Mouse (Mus musculus) induced T-regulatory cell, adult 2 months (primary cell): ENCODE results near the gene Mxra7.
A peak's percentile ranks its signal among the peaks of the same experiment; 100 is the strongest.

ENCODE experiments used
- DNase-seq: peaks from one replicate; pipeline ENCODE4 v3.0.0-alpha.2; 2012; ENCODE audit warnings: low read depth

Mxra7 gene

GRCm38 (mm10) chr11:116818722-116819121 is 9.1 kb downstream of the Mxra7 start:
- DNase-seq = no peak

- no peak for DNase-seq
Observed at GRCm38 (mm10) chr11:116817567-116817966, 10.3 kb downstream of the Mxra7 start.

- DNase-seq = no peak
Observed at GRCm38 (mm10) chr11:116816769-116817168, 11.1 kb downstream of the Mxra7 start.

- DNase-seq = no peak
Observed at GRCm38 (mm10) chr11:116814884-116815415, 12.9 kb downstream of the Mxra7 start.

- DNase-seq = no peak
Observed at GRCm38 (mm10) chr11:116814076-116814883, 13.6 kb downstream of the Mxra7 start.

DNA sequence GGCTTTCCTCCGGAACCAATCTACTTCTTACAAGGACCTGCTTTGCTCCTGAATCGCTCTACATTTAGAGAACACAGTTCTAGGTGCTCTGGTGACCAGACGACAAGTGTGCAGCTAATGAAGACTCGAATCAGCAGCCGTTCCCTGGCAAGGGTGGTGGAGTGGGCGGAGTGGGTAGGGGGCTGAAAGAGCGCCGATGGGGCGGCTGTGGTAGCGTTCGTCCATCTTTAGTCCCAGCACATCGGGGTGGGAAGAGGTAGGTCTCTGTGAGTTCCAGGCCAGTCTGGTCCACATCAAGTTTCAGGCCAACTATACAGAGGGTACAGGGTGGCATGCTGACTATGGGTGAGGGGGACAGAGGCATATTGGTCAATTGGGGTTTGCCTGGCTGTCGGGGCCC is 14.2 kb downstream of the Mxra7 start:
- no peak for DNase-seq

- DNase-seq = no peak
Observed at GRCm38 (mm10) chr11:116812793-116813529, 14.9 kb downstream of the Mxra7 start.

DNA sequence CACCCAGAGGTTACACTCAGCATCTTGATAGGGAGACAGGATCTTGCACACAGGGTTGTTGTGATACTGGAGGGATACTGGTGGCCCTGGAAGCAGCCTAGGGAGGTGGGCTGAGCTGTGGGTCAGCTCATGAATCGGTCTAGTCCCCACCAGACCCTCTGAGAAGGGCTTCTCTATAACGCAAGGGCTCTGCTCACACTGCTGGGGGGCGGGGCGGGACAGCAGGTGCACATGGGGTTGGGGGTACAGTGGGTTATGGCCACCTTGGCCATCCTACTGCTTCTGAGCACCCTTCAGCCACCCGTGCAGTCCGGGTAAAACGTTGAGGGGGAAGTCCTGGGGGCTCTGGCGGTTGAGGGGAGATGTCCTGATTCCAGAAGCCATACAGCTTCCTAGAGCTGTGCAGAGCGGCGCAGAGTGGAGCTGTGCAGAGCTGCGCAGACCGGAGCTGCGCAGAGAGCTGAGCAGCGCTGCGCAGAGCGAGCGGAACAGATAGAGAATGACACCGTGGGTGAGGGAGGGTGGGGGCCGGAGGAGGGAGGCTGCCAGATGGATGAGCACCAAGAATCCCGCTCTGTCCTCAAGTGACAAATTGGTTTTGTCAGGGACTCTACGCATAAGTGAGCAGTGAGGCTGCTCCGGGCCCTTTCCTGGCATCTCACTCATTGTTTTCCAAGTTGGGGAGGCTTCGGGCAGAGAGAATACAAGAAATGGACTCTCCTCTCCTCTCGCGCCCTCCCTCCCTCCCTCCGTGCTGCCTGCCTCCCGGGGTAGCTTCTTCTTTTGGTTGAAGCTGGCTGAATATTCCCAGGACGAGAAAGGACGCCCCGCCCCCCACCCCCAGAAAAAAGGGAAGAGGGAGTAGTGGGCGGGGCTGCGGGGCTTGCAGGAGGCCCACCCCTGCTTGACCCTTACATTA is 16.6 kb downstream of the Mxra7 start:
- peak; percentile 57 for DNase-seq

DNA sequence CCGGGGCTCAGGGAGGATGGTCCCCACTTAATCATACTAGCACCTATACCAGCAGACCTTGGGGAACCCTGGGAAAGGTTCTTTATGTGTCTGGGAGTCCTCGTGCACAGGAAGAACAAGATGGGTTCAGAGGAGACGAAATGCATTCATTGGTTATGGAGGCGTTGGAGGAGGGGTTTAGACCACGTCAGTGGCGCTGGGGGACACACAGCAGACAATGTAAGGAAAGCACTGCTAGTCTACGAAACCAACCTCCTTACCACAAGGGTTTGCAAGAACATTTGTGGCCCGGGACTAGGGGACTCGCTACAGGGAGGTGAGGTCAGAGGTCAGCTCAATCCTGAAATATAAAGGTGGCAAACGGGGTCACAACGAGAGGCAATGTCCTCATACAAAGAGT is 17.3 kb downstream of the Mxra7 start:
- no peak for DNase-seq

GRCm38 (mm10) chr11:116809520-116809919 is 18.3 kb downstream of the Mxra7 start:
- peak; percentile 33 for DNase-seq

DNA sequence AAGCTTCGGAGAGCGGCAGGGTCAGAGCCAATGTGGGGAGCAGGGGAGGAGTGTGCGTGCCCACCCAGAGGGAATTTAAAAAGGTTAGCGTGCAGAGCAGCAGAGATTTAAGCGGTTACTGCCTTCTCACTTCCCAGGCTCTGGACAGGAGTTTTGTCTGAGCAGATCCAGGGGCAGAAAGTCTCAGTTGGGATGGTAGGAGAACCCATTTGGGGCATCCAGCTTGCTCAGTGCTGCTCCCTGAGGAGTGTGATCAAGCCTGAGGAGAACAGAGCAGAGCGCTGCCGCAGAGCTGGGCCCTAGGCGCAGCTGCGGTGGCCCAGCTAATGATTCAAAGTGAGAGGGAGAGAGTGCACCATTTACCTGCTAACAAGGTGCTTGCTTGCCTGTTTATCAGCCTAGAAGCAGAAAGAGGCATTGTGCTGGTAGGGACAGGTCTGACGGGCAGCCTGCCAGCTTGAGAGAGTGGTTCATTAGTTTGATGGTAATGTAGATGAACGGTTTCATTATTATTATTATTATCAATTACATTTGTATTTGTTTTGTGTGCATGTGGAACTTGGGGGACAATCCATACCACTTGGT is 18.9 kb downstream of the Mxra7 start:
- DNase-seq = no peak

DNA sequence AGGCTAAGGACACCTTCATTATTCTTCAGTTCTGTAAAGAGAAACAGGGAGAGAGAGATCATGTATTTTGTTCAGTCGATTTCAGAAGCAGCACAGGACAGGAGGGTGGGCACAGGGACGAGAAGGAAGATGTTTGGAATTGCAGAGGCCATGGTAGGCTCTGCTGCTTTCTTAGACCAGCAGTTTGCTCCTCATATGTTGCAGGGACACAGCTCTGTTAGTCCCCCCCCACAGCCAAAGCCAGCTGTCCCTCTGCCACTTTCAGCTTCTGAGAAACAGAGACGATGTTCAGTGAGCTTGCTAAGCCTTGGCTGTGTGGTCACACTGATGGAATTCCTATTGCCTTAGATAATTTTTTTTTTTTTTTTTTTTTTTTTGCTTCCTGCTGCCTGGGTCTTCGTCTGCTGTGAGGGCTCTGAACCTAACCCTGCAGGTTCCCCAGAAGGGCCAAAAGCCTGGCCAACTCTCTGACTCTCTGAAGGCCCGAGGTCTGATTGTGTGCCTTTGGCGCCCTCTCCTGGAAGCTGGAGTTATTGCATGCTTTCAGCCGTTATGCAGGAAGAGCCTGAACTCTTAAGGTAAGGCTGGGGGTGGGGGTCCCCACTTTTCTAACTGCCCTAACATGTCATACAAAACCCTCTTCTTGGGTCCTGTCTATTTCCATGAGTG is 19.8 kb downstream of the Mxra7 start:
- peak; percentile 85 for DNase-seq

DNA sequence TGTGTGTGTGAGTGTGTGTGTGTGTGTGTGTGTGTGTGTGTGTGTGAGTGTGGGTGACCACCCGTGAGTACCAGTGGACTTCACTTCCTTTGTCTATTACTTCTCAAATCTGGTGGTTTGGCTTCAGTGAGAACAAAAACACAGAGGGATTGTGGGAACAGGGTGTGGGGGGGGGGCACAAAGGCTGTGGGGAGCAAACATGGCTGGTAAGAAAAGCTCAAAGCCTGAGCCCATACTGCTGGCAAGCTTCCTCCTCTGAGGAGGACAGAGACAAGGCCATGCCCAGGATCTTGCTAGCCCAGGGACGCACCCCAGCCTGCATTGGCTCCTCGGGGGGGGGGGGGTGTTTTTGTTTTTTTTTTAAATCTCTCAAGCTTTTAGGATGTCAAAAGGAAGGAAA is 20.3 kb downstream of the Mxra7 start:
- DNase-seq = no peak

- no peak for DNase-seq
Observed at GRCm38 (mm10) chr11:116807116-116807515, 20.7 kb downstream of the Mxra7 start.

DNA sequence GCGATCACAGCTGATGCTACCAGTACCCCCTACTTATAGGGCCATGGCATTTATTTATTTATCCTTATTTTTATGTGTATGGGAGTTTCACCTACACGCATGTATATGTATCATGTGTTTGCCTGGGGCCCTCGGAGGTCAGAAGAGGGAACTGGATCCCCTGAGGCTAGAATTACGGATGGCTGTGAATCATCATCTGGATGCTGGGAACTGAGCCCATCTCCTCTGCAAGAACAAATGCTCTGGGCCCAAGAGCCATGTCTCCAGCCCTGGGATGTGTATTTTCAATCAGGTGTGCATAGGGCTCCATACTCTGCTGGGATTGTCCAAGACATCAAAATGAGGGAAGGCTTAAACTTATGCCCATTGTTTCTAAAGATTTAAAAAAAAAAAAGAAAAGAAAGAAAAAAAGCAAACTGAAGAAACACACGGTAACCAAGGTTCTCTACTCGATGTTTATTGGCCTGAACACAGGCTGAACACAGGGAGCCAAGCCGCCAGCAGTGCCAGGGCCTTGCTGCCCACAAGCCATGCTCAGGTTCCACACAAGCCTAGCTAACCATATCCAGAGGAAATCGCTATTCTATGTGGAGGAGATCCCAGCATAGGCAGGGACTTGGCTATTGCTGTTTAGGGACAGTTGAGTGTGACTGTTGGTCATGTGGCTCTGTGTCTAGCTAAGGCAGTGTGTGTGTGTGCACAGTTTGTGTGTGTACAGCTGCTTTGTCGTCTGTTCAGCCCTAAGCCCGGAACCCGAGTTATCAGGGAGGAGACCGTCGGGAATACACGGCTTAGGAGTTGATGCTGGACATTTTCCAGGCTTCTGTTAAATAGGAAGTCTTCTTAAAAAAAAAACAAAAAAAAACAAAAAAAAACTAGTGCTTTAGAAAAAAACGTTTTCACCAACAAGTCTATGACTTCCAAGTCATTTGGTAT is 21.4 kb downstream of the Mxra7 start:
- DNase-seq = no peak

DNA sequence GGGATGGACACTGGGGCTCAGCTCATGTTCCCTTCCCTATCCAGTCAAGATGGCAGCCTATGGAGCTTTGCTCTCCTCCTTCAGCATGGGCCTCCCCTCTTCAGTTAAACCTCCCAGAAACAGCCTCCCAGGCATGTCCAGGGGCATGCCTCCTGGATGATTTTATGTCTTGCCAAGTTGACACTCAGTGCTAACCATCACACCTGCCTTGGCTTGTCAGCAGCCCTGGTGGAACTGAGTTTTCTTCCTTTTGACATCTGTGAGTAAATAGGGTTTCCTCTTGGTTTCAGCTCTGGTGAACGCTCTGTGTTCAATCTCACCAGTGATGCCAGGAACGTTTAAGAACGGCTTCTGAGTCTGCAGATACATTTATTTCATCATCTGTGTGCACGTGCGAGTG is 25.1 kb downstream of the Mxra7 start:
- DNase-seq = no peak

DNA sequence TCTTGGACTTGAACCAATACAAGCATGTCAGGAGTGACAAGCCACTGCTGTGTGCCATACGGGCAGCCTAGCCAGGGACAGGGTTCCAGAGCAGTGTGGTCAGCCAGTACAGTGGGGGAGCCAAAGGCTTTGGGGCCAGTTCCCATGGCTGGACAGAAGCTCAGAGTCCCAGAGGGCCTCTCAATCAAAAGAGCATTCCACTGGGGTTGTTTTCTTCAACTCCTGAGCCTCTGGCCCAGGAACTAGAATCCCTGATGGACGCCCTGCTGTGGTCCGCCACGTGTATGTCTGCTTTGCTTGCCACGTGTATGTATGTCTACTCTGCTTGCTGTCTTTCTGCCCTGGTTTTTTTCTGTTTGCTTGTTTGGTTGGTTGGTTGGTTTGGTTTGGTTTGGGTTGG is 26.7 kb downstream of the Mxra7 start:
- DNase-seq = no peak

- no peak for DNase-seq
Observed at GRCm38 (mm10) chr11:116799364-116799763, 28.5 kb downstream of the Mxra7 start.

- no peak for DNase-seq
Observed at GRCm38 (mm10) chr11:116784221-116784620, 43.6 kb downstream of the Mxra7 start.

GRCm38 (mm10) chr11:116782737-116783145 is 45.1 kb downstream of the Mxra7 start:
- DNase-seq = peak; percentile 88
